Mouse (Mus musculus): ENCODE measurements at regions not wholly inside any gene's neighbourhood (a gene's known extent, or its start where the extent isn't known, plus 50 kb on each side); places are given as distances from the start of the nearest gene placed in this dataset.
A peak's percentile ranks its signal among the peaks of the same experiment; 100 is the strongest.

DNA sequence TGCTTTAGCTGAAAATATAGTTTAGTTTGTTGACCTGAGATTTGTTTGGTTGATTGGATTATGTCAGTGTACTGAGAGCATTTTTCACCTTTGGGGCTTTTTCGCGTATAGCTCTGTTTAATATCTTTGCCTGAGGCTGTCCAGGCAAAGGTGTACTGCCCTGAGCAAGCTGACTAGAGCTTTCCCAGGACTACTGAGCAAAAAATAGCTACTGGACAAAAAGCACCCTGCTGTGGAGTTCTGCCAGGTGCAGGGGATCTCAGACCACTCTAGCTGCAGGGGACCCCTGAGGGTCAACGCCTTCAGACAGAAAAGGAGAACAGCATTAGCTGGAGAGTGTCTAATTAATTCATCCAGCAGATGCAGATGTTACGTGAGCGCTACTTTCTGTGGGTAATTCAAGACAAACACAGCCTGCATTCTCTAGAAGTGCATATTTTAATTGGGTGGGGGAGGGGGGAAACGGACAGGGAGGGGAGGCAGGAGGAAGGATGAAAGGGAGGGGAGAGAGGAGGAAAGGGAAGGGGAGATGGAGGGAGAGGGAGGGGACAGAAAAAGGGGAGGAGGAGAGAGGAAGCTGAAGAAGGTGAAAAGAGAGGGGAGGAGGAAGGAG lies 61.7 kb downstream of the Thnsl1 start:
- DNase-seq (ENCODE audit: low read depth): no peak

GRCm38 (mm10) chr2:21269989-21270846 lies 64.7 kb downstream of the Thnsl1 start:
- DNase-seq (ENCODE audit: low read depth): no peak

DNA sequence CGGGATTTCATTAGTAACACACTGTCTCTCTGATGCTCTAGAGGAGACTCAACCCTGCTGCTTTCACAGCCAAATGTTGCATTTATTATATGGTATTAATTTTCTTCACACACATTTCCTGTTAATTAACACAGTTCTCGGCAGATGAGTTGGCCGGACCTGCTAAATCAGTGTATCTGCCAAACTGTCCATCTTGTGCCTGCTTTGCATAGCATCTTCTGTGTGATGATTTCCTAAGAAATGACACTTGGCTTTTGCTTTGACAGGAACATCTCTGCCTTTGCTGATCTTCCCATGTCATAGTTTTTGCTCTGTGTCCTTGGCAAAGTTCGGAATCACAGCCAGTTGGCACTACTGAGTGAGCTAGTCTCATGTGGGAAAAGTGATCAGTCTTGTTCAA lies 67.9 kb downstream of the Thnsl1 start:
- DNase-seq (ENCODE audit: low read depth): no peak

DNA sequence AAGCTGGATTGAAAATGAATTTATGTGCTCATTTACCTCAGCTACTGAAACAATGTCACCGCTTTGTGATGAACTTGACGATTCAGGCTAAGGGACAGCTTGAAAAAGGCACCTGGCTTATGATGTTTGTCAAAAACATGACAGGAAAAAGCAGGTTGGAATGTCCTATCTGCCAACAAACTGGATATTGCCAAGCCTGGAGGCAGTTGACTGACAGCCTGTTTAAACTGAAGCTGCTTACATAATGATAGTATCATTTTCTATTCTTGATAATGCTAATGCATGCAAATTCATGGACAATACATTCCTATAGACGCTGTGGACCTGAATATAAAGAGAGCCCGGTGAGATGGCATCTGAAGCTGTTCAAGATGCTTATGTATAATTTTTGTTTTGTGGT lies 69.8 kb downstream of the Thnsl1 start:
- no peak for DNase-seq (ENCODE audit: low read depth)

DNA sequence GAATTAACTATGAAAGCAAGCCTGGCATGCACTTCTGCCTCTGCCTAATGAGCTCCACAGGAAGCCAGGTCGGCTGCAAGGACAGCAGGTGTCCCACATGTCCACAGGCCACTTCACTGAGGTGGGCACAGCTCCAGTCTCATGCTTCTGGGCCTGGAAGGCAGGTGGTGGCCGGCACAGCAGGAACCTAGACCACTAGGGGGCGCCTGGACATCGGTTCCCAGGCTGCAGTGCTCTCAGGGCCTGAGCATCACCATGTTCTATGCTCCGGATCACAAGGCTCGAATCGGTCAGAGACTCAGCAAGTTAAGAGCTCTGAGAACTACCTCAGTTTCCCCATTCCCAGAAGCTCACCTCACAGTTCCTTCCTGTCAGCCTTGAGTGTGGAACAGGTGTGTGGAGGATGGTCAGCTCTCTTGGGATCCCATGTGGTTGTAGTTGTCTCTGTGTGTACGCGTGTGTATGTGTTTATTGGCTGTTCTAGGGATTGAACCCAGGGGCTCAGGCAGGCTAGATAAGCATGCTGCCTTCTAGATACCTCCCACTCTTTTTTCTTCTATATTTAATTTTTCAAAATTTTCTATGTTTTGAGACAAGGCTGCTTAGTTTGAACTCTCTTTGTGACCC lies 75.4 kb downstream of the Thnsl1 start:
- DNase-seq (ENCODE audit: low read depth): peak; percentile 57

- DNase-seq (ENCODE audit: low read depth): no peak
Measured at GRCm38 (mm10) chr2:21282505-21283200, 77.1 kb downstream of the Thnsl1 start.

DNA sequence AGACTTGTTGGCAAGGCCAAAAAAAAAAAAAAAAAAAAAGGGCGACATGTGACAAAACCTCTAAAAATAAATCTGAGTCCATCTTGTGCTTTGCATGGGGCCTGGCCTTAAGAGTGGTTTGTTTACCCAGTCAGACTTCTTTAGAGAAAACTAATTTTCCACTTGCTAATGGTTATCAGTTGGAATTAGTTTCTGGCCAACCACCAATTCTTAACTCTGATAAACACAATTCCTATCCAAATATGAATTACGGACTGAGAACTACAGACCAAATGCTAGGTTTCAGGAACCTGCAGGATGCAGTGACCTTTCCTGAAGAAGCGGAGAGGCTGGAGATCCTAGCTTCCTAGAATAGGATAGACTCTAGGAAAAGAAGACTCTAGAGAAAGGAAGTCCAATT lies 79.4 kb downstream of the Thnsl1 start:
- DNase-seq (ENCODE audit: low read depth): no peak

DNA sequence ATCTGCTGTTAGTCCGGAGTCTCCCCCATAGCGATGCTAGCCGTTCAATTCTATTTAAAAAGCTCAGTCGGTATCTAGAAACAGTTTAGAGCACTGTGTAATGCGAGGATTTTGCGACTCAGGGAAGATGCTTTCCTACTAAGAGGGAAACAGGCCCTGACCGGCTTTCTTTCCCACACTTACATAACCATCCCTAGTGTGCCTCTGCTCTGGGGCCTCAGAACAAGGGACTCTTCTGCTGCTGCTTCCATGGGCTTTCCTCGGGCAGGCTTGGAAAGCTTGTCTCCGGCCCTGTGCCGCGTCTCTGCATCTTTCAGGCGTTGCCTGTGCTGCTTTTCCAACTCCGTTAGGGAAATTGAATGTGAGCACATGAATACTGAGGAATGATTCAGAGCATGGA lies 79.6 kb upstream of the Gpr158 start:
- DNase-seq (ENCODE audit: low read depth): no peak

- DNase-seq (ENCODE audit: low read depth): no peak
Measured at GRCm38 (mm10) chr2:21292669-21293151, 74.6 kb upstream of the Gpr158 start.

DNA sequence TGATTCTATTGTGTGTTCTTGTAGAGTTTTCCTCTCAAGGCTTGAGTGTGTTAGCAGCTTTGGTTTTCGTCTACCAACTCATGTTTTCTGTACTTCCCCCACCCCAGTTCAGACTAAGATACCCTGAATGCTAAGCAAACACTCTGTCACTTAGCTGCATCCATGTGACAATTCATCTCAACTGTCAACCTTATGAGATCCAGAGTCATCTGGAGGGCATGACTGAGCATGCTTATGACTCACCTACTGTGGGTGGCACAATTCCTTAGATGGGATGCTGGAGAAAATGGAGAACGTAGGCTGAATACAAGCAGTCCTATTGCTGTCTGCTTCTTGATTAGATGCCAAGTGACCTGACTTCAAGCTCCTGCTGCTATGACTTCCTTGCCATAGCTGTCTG lies 73.3 kb upstream of the Gpr158 start:
- no peak for DNase-seq (ENCODE audit: low read depth)

DNA sequence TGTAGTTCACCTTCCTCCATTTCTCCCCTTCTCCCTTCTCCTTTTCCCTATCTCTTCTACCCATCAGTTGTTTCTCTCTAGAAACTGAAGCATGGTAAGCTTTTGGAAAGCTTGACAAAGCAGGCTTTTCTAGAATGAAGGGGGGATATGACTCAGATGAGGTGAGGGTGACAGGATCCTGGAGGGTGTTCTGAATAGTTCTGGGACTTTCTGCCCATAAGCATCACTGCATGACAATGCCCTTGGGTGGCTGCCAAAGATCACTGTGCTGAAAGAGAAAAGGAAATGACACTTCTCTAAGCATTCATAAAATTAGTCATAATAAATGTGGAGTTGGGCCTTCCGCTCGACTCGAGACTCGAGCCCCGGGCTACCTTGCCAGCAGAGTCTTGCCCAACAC lies 67.7 kb upstream of the Gpr158 start:
- DNase-seq (ENCODE audit: low read depth): no peak
